Mouse (Mus musculus) embryo, embryonic 10.5 days (tissue): ENCODE results near the gene Dbndd1.
"Not testable (repeated sequence)": the region's sequence is repeated elsewhere in the genome, so short reads cannot be mapped to it uniquely, and the experiment has no call there.

Experiments
- DNase-seq: peaks from one replicate; pipeline ENCODE4 v3.0.0-alpha.2; 2015; ENCODE audit warnings: low spot score

The Dbndd1 gene

GRCm38 (mm10) chr8:123514781-123515539, at the start of gene Dbndd1:
Gene Dbndd1 (minus strand): TSS chr8:123515463.
- DNase-seq: peak; percentile 83

- not testable (repeated sequence) for DNase-seq
These were observed 49.0 kb upstream of the Dbndd1 start for GRCm38 (mm10) chr8:123564221-123564620.

GRCm38 (mm10) chr8:123537641-123538040, 22.4 kb upstream of the Dbndd1 start:
- not testable (repeated sequence) for DNase-seq

- no peak for DNase-seq
These were observed 21.7 kb upstream of the Dbndd1 start for GRCm38 (mm10) chr8:123536990-123537380.

- DNase-seq: no peak
These were observed 21.2 kb upstream of the Dbndd1 start for GRCm38 (mm10) chr8:123536242-123536989.

- DNase-seq: no peak
These were observed 12.6 kb upstream of the Dbndd1 start for GRCm38 (mm10) chr8:123527720-123528489.

- DNase-seq: not testable (repeated sequence)
These were observed 4.8 kb upstream of the Dbndd1 start for GRCm38 (mm10) chr8:123520048-123520447.

- DNase-seq: peak; percentile 97
These were observed 3.4 kb upstream of the Dbndd1 start, which contains the start of gene Gas8 for GRCm38 (mm10) chr8:123518667-123519066. Gene Gas8 (plus strand): TSS chr8:123518834.

GRCm38 (mm10) chr8:123518172-123518571, 2.9 kb upstream of the Dbndd1 start:
- no peak for DNase-seq

GRCm38 (mm10) chr8:123516596-123516995, 1.3 kb upstream of the Dbndd1 start:
- DNase-seq: no peak

- DNase-seq: no peak
These were observed 256 bp upstream of the Dbndd1 start for GRCm38 (mm10) chr8:123515540-123515897.

- peak; percentile 31 for DNase-seq
These were observed 1.1 kb downstream of the Dbndd1 start for GRCm38 (mm10) chr8:123514136-123514535.

GRCm38 (mm10) chr8:123510819-123511218, 4.4 kb downstream of the Dbndd1 start:
- no peak for DNase-seq

- DNase-seq: no peak
These were observed 8.1 kb downstream of the Dbndd1 start for GRCm38 (mm10) chr8:123507153-123507552.

GRCm38 (mm10) chr8:123505695-123506094, 9.6 kb downstream of the Dbndd1 start:
- DNase-seq: no peak

- no peak for DNase-seq
These were observed 10.0 kb downstream of the Dbndd1 start for GRCm38 (mm10) chr8:123505267-123505666.

GRCm38 (mm10) chr8:123504591-123505195, 10.6 kb downstream of the Dbndd1 start:
- DNase-seq: no peak

GRCm38 (mm10) chr8:123503801-123504467, 11.3 kb downstream of the Dbndd1 start:
- DNase-seq: no peak

GRCm38 (mm10) chr8:123502192-123502591, 13.1 kb downstream of the Dbndd1 start:
- DNase-seq: no peak

GRCm38 (mm10) chr8:123499556-123499955, 15.7 kb downstream of the Dbndd1 start:
- no peak for DNase-seq

- no peak for DNase-seq
These were observed 16.3 kb downstream of the Dbndd1 start for GRCm38 (mm10) chr8:123498963-123499362.
